Mouse (Mus musculus) heart, adult 18-20 months (tissue): ENCODE measurements around the gene Ror2. TPM values are rescaled to one million over a fixed set of nuclear protein-coding genes. Genes with fewer than 3 reads are reported as not detected.

Experiments used
- DNase-seq, 2 experiments: peaks; one replicate each; pipeline ENCODE4 v3.0.0; 2021 to 2022; ENCODE audit warnings: mixed read lengths in 1 of 2
- total RNA-seq, 2 experiments: library from RNA; stranded (reverse); gene quantifications; 2 replicates each; pipeline ENCODE4 v1.2.3; 2021

The Ror2 gene
- total RNA-seq, 2 experiments from 2014 or later, result 1.0 to 1.4 TPM

DNA sequence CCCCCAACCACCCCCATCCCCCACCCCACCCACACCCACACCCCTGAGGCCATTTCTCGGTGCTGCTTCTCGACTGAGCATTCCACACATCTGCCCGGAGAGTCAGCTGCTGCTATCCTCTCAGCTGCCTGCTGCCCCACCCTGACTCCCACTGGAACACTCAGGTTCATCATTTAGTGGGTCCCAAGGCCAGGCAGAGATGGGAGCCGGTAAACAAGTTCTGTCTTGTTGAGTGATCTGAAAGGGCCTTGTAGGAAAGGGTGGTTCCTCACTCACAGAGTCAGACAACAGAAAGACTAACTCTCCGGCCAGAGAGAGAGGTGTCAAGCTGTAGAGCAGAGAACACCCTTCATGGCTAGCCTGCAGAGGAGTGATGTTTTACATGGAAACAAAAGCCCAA, 155.9 kb downstream of the Ror2 start:
- no peak for DNase-seq

DNA sequence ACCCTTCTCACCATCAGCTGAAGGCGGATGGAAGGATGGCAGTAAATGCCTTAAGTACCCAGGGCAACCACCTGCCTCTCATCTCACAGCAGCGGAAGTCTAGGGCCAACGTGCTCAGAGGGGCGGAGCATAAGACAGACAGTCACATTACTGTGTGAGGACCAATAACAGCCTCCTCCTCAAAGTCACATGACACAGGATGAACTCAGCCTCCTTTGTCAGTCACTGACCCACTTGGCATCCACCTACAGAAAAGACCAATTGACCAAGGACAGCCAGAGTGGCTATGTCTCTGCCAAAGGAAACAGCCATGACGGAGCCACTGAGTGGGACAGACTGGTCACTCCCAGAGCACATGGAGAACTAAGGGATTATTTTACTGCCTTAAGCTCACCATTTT, 160.3 kb downstream of the Ror2 start:
- peak in 1 of 2 experiments; percentile 31 for DNase-seq

DNA sequence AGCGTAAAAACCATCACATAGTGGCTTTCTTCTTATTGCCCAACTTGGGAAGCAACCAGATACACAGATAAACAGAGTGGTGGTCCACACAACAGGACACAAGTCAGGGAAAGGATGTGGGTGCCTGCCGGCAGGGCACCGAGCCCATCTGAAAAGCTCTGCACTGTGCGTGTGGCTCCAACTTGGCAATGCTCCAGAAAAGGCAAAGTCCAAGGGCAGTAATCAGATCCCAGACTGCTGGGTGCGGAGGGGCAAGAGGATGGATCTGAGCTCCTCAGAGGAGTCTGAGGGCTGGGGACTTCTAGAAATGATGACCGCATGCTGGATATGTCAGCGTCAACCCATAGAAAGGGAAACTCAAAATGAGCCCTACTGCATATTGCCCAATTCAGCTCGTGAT, 163.8 kb downstream of the Ror2 start:
- no peak for DNase-seq

DNA sequence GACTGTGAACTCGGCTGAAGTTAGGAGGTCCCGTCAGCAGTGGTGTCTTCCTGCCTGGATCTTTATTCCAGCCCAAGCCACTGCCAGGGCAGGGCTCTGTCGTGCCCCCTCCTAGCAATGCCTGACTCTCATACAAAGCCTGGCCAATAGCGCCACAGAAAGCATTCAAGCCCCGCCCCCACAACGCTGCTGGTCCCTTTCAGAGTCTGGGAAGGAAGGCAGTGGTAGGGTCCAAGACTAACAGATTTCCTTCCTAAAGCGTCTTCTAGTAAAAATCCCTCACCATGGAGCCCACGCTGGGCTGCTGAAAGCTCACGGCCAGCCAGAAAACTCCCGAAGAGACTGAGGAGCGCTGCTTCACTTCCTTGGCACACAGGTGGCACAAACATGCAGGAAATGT, 165.0 kb downstream of the Ror2 start:
- DNase-seq, result no peak

DNA sequence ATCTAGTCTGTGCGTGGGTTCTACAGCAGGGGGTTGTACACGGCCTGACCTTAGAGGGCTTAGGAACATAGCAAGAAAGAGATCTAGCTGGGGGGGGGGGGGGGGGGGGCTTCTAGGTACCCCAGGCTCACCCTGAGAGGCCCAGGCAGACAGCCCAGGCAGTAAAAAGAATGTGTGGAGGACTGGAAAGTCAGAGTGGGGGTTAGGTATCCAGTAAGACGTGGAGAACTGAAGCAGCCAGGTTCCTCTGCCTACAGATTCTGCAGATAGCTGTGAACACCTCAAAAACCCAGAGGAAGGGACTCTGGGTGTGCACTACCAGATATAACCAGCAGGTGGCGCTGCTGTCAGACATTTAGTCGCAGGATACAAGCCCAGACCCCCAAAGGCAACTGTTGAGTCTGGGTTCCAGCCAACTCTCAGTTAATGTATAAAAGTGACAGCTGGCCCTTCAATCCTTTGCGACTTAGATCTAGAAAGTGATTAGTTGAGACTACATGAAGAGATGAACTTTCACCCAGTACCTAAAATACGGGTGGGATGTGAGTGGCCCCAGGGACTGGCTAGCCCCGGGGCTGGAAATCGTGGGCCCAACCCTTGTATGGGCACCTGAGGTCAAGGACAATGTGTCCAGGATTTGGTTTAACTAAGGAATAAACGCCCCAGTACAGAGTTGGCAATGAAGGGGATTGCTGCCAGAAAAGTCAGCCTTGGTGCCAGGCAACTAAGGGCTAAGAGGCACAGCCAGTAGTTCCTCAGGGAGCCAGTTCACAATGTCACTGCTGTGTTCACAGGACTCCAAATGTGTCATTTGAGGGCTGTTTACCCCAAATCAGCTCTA, 166.1 kb downstream of the Ror2 start:
- peak; percentile 57 to 90 for DNase-seq

DNA sequence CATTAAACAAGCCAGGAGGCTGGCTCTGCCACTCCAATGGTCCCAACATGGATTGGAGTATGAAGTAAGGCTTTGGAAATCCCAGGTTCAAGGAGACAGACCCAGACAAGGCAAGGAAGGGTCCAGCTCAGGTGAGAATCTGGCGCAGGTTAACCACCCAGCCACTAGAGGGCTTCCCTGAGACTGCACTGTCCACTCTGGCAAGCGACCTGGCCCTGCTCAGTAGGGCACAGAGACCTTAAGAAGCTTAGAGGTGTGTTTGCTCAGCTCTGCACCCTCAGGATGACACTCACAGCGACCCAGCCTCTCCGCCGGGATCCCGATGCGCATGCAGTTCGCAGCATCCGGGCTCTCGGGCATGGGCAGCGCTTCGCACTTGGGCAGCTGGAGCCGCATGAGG, 167.5 kb downstream of the Ror2 start:
- no peak for DNase-seq

DNA sequence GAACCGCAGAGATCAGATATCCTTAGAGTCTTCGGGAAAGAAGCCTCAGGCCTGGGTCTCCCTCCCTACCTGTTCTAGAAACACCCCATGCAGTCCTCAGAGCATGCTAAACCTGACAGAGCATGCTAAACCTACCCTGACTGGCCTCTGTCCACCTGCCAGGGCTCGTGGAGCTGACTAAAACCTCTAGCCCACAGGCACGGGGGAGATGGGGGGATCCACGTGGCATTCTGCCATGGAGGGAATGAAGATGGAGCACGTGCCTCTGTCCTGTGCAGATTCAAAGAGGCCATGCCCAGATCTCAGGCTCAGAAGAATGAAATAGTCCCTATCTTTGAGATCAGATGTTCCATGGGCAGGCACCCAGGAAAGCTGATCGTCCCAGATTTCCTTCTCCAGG, 168.0 kb downstream of the Ror2 start:
- no peak for DNase-seq

DNA sequence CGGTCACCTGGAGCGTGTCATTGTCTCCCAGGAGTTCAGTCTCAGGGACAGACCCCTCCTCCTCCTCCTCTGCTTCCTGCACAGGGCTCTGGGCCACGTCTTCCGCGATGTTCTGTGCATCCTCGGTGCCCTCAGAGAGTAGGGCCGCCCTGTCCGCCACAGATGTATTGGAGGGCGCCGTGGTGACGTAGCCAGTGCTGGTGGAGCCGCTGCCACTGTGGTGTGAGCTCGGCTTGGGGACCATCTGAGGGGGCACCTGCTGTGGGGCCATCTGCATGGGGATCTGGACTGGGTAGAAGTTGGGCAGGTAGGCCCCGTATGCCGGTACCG, 175.7 kb downstream of the Ror2 start:
- DNase-seq, result no peak

DNA sequence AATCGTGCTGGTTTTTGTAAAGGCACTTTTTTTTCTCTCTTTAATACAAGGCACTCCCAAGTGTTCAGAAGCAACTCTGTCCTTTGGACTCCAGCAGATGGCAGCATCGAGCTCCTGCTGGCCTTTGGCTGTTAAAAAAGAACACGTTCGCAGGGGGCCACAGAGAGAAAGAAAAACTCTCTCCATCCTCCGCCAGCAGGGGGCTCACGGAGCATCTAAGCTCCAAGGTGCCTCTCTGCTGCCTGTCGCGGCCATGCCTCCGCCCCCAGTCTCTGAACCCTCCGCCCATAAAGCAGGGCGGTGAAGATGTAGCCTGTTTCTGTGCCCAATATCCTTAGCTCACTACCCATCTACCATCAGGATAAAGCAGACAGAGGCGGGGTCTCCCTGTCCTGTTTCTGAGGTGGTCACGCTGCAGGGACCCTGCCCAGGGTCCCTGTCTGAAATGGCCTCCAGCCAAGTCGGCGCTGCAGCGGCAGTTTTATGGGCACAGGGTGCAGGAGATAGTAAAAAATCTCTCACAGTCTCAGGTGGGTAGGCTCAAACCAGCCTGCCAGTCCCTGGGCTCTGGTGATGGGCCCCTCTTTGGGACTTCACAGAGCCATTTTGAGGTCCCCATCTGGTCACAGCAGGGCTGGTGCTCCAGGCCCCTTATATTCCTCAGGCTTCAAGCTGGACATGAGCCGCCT, 176.2 kb downstream of the Ror2 start:
- DNase-seq, result peak; percentile 87 to 92

DNA sequence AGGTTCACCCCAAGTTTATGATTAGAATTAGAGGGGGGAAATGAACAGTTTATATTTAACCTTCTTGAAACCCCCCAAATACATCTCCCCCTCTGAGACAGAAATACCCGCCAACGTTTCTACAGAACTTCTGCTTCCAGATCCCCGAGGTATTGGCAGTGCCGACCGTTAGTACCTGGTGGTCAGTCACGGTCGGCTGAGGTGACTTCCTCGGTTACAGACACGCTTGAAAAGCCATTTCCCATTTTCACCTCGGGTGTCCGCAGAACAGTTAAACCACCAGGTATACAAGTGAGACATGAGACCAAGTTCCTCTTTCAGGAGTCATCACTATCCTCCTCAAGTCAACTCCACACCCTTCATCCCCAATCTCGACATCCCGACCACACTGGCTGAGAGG, 179.2 kb downstream of the Ror2 start:
- no peak for DNase-seq

DNA sequence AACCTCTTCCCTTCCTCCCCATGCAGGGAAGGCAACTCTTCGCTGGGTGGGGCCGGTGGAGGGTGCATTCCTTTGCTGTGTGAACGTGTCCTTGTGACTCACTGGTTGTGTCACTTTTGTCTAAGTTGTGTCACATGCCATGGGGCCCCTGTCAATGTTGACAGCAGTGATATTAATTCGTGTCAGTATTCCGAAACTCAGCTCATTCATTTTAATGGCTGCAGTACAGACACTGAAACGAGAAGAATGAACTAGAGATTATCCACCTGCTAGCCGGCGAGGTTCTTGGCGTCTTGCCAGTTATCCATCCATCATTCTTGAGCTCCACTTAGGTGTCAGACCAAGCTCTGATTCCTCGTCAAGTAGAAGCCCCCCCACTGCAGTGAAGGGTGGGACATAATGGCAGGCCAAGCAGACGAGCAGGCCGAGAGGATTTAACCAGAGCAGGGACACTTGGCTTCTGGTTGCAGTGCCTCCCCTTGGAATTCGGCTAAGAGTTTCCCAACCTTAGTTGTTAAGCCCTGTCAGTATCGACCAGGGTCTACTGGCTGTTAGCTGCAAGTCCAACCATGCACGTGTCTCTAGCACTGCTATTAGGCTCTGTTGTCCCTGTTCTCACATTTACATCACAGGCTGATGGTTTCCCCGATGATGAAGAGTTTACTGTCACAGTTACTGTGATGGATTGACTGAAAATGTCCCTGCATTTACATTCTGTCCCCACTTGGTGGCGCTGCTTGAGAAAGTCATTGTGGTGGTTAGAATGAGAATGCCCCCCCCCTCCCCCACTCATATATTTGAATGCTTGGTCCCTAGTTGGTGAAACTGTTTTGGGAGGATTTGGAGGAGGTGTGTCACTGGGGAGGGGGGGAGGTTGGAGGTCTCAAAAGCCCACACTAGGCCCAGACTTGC, 185.9 kb downstream of the Ror2 start:
- no peak for DNase-seq

DNA sequence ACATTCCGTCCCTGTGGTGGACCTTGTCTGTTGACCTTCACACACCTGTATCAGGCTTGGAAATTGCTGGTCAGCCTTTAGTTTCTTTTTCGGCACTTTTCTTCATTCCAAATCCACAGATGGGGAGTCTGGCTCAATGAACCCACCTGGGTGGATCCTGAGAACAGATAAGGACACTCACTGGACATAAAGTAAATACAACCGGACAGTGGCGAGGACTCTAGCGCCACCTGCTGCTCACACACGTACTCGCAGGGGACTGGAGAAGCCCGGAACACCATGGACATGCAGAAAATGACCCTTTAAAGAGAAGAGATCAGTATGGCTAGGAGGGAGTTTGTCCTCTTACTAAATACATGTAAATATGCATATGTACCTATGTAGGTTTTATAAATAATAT, 189.3 kb downstream of the Ror2 start:
- DNase-seq, result peak; percentile 53 to 85

DNA sequence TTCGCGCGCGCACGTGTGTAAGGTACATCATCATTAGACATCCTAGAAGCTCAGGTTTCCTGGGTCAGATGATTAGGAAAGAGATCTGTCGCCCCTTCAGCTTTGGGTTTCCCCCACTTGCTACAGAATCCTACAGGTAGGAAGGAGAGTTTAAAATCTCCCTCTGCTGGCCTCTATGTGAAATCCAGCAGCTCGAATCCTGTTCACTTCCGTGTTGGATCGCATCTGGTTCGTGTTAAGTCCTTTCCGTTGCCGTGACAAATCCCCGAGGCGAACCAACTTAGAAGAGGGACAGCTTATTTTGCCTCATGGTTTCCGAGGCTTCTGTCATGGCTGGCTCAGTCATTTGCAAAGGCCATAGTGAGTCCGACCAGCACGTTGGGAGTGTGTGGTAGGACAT, 190.7 kb downstream of the Ror2 start:
- DNase-seq, result no peak

DNA sequence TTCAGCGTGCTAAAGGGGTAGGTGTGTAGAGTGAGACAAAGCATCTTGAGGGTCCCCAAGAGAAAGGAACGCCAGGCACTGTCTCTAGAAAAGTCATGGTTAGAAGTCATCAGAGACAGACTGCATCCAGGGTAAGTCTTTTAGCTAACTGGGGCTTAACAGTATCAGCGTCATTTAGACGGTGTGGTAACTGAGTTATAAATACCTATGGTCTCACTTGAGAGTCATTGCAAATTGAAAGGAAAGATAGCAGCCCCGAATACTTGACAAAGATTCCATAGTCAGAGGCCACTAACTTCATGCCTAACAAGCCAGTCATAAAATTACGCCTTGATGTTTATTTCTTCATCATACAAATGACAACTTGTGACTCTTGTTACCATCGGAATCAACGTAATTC, 191.3 kb downstream of the Ror2 start:
- no peak for DNase-seq

DNA sequence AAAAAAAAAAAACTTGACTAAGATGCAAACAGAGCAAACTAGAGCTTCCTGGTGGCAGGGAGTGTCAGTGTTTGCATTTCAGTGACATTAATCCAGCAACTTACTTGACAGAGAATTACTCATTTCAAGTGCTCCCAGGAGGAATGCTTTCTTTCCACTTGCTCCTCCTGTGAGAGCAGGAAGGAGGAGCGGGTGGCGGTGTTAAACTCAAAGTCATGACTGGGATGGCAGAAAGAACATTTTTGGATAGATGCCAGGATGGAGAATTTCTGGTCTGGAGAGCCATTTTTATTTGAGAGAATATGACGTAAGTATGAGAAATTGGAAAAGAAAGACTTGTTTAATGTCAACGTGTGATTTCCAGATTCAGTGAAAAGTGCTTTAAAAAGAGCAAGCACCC, 192.5 kb downstream of the Ror2 start:
- no peak for DNase-seq

DNA sequence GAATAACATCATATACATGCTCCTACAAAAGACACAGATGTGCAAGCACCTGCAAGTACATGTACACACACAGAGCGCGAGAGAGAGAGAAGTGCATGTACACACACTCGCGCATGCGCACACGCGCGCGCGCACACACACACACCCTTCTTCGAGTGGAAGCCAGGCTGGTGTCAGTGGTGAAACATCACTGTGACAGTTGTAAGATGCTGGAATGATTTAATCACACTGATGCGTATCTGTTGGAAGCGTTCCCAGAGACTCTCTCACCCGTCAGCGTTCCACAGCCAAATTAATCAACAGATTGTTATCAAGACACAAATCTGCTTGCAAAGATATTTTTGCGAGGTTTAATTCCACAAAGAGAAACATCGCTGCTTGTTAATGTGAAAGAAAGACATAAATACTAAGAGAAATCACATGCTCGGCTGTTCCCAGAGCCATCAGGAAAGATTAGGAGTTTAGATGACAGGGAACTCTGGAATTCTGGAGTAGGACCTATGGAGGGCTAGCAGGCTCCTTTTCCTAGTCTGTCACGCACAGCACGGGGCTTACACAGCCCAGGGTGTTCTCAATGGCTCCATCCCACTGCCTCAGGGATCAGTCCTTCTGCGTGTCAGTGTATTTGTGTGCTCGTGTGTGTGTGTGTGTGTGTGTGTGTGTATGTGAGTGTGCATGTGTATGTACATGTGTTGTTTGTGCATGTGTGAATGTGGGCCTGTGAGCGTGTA, 199.2 kb downstream of the Ror2 start:
- DNase-seq, result no peak

DNA sequence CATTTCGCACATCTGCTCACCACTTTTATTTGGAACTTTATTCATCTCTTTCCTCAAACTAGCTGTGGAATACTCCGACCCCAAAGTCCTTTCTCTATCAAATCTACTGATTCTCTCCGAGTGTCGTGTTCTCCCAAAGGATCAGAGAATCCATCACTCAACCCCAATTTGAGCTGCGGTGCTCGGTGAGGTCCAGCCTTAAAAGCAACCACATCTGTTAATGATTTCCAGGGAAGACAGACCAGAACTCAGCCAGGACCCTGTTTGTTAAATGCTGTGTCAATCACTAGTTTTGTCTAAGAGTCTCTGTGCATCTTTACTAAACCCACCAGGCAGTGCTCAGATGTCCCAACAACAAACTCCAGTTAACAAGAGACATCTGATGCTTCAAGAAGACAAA, 204.1 kb downstream of the Ror2 start:
- DNase-seq, result no peak

DNA sequence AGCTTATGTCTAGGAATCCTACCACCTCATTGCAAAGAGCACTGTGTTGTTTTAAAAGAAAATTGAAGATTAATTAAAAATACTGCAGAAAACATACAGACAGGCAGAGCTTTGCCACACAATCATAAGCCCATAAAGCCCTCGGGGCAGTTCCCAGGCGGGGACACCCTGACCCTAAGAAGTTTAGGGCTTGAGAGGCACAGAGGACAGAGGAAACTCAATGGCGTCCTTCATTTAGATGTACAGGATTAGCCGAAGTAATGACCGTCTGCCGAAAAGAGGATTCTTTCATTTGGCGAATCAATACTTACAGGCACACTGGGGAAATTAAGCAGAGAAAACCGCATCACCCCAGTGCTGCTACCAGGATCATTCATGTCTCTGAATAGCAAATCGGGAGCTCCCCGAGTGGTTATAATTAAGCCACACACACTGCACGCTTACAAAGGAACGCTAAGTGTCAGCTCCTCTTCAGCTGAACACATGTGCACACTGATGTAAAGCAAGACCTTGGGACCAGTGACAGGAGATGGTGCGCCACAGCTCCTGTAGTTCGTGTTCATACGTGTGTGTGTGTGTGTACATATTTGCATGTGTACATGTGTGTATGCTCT, 208.1 kb downstream of the Ror2 start:
- DNase-seq, result no peak

DNA sequence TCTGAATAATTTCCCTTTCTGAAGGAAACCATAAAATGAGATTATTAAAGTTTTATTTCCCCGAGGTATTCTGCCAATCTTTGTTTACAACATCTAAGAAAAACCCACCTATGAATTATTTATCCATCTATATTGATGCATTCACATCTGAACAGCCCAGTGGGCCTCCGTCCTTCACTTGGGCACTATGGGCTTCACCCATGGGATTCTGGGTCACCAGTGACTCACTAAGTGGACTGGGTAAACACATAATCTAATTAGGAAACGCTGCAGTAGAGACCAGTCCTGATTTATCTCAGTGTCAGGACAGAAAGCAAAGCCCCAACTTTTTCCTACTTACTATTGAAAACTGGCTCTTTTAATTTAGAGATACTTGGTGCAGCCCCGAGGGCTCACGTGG, 210.9 kb downstream of the Ror2 start:
- DNase-seq, result no peak

DNA sequence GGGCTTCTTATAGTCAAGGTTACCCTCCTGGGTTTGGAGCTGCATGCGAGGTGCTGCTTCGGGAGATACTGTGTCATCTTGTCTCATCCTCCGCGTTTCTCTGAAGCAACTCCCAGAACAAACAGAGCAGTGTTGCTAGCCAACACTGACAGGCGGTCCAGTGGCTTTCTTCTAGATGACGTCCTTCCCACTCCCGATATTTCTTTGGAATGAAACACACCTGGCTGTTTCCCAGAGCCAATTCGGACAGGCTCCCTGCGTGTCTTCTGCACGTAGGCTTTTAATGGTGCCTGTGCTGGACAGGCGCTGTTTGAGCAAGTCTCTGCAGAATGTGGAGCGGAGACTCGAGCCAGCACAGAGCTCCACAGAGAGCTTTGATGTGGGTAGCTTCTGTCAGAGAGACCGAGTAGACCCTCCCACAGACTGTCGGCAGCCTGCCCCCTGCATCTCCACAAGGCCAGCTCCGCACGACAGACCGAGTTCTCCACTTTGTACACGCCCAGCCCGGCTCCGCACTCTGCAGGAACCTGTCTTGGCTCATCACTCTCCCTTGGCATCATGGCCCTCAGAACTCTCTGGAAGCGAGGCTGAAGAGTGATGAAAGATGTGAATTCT, 216.7 kb downstream of the Ror2 start:
- DNase-seq, result peak; percentile 33 to 43

DNA sequence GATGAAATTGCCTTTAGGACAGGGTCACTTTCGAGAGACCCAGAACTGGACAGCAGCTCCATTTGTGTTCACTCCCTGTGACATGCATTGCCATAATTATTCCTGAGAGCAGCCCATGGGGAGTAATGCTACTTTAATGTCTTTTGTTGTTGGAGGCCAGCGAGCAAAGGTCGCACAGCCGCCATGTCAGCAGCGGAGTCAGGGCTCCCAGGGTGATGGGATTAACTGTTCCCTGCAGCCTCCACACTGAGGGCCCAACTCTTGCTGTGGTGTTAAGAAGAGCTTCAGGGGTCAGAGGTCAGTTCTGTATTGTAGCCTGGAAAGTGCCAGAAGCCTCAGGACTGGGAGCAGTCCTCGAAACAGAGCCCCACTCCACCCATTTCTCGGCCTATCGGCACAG, 217.5 kb downstream of the Ror2 start:
- DNase-seq, result peak in 1 of 2 experiments; percentile 2
